Mouse (Mus musculus) ovary, postnatal 14 days (tissue): ENCODE data around the gene Slc43a3.

Experiments used
- DNase-seq: peaks from one replicate; pipeline ENCODE4 v3.0.0; 2022; ENCODE audit warnings: low spot score

Gene Slc43a3

DNA sequence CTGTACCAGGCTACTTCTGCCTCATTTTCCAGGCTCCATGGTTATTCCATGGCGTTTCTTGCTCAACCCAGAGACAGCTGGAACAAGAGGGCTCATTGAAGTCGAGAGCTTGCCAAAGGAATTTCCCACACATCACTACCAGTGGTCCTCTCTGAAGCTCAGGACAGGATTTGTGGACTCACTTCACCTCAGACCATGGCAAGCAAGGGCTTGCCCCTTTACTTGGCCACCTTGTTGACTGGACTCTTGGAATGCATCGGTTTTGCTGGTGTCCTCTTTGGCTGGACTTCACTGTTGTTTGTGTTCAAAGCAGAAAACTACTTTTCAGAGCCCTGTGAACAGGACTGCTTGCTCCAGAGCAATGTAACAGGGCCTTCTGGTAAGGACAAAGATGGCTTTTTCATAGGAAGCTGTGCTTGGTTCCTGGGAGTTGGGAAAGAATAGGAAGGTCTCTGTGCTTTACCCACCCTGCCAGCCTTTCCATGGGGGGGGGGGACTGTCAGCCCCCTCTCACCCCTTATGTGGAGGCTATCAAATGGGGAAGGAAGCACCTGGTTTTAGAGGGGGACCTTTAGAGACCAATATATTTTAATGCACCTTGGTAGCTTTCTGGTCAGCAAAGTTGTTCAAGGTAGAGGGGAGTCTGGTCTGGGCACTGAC, 1.2 kb downstream of the Slc43a3 start:
- no peak for DNase-seq

DNA sequence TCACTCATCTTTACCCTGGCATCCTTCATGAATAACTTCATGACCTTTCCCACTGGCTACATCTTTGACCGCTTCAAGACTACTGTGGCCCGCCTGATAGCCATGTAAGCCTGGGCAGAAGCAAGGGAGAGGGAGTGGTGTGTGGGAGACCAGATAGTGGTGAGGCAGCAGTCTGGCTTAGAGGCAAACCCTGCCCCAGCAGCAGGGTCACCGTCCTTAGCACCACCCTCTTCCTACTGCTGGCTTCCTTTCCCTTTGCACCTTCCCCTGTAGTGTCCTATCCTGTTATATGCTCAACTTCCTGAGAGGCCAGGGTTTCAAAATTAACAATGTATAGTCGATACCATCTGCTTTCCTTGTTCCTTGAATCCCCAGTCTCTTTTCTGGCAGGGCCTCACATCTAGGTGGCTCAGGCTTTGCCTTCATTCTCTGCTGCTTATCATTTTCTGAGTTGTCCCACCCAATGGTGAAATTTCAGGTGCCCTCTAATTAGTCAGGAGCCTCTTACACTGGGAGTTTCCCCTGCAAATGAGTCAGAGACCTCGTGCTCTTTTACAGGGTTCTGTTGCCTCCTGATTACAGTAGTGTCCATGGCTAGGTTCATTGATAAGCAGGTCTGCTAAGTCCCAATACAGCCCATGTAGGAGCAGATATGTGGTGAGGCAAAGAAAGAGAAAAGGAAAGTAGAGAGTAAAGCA, 2.0 kb downstream of the Slc43a3 start:
- DNase-seq: no peak

DNA sequence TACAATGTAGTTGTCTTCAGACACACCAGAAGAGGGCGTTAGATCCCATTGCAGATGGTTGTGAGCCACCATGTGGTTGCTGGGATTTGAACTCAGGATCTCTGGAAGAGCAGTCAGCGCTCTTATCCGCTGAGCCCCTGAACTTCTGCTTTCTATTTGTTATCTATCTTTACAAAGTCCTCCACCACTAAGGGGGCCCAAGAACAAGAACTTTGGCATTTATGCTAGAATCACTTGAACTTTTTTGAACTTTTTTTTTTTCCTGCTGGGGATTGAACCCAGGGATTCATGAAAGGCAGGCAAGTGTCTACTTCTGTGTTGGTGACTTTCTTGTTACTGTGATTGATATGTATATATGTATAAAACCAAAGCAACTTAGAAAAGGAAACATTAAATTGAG, 2.9 kb downstream of the Slc43a3 start:
- DNase-seq: no peak

DNA sequence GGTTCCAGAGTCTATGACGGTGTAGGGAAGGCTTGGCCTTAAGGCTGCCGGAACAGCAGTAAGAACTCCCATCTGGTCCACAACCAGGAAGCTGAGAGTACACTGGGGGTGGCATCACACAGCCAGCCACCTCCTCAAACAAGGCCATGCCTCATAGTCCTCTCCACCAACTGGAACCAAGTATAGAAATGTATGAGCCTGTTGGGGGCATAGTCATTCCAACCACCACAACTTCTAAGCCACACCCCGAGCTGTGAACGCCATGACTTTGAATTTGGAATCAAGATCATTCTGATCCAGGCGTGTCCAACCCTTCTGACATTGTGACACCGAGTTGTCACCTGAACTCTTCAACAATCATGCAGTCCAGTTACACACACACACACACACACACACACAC, 3.3 kb downstream of the Slc43a3 start:
- no peak for DNase-seq

DNA sequence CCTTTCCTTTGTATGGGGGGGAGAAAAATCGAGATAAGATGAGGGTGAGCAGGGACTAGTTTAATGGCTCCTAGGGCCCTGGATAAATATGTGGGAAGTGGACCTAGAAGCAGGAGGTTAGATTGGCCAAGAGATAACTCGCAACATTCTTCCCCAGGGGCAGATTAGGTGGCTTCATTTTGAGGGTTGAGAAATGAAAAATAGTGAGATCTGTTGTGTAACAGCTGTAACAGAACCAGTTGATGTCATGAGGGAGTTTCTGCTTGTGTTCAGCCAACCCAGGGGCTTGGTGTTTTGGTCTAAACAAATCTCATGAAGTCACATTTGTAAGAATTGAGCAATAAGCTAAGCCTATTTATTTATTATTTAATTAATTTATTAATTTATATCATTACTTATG, 5.0 kb downstream of the Slc43a3 start:
- DNase-seq: no peak

DNA sequence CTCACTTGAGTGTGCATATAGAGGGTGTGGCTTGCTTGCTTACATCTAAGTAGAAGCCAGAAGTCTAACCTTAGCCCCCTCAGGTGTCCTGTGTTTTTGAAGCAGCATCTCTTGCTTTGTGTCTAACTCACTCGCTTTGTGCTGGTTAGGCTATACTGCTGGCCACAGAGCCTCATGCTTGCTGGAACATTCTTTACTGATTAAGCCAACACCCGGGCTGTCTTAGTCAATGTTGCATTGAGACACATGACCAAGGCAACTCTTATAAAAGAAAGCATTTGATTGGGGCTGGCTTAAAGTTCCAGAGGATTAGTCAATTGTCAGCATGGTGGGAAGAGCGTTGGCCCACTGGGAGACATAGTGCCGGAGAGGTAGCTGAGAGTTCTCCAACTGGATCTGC, 5.4 kb downstream of the Slc43a3 start:
- DNase-seq: no peak

DNA sequence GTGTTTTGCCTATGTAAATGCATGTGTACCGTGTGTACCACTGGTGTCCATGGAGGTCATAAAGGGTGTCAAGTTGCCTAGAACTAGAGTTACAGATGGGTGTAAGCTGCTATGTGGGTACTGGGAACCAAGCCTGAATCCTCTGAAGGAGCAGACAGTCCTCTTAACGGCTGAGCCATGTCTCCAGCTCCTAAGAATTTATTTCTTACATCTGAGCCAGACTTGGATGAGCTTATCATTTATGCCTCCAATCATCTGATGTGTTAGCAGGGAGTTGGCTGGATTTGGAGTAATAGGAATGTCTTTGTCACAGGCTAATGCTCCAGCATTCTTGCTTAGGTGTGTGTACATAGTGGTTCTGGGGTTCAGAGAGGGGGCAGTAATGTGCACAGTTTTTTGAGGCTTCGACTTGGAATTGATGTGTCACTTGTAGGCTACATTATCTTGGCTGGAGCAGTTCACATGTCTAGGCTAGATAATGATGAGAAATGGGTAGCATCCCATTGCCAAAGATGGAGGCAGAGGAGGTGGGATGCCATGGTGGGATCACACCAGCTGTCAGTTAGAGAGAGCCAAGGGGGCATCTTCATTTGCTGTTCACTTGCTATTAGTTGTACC, 10.9 kb downstream of the Slc43a3 start:
- no peak for DNase-seq

DNA sequence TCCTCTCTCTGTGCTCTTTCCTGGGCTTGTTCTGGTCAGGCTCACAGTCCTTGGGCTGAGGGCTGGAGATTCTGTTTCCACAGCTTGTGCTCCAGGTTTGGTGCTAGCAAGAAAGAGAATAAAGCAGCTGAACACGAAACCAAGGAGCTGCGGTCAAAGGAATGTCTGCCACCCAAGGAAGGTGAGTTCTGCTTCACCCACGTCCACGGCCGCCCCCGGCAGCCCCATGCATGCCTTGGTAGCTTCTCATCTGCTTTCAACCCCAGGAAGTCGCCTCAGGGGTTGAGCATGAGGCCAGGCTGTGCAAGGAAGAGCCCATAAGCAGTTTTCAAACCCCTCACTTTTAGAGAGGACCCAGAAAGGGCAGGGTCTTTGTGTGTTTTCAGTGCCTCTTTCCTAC, 11.9 kb downstream of the Slc43a3 start:
- DNase-seq: no peak

DNA sequence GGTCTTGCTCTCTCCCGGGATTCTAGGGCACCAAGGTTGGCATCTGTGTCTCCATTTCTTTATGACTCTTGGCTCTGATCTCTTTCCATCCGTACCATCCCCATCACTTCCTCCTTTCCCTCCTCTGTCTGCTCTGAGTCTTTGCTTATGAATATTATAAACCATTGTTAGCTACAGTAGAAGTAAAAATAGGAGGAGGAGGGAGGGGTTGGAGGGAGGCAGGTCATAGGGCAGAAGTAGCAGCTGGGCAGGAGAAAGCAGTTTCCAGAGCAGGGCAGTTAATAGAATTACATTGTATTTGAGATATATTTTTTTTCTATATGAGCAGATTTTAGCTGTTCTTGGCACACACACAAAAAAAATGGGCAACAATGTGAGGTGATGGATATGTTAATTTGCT, 12.3 kb downstream of the Slc43a3 start:
- no peak for DNase-seq

DNA sequence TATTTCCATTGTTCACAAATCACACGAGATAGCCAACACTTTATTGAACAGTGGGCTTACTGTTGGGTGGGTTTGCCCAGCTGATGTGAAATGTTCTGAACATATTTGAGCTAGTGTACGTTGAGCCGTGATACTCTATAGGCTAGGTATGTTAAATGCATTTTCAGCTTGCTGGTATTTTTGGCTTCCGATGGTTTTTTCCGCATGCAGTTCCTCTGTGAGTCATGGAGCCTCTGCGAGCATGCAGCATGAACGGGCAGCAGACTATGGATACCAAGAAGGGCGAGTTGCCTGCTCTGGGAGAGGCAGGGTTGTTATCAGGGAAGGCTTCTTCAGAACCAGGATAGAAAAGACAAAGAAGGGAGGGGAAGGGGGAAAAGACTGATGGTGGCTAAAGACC, 14.6 kb downstream of the Slc43a3 start:
- DNase-seq: no peak

DNA sequence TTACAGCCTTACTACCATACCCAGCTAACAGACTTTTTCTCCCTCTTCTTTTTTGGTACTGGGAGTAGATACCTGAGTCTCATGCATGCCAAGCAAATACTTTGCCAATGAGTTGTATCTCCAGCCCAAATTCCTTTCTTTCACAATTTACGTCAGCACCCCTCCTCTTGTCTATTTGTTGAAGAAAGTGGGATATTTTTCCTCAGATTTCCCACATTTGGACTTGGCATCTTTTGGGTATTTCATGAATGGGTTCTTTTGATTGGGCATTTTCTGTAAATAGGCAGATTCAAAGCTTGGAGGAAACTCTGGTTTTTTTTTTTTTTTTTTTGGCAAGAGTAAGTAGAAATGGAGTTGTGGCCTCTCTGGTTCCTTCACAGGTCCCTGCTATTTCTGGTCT, 15.9 kb downstream of the Slc43a3 start:
- no peak for DNase-seq

DNA sequence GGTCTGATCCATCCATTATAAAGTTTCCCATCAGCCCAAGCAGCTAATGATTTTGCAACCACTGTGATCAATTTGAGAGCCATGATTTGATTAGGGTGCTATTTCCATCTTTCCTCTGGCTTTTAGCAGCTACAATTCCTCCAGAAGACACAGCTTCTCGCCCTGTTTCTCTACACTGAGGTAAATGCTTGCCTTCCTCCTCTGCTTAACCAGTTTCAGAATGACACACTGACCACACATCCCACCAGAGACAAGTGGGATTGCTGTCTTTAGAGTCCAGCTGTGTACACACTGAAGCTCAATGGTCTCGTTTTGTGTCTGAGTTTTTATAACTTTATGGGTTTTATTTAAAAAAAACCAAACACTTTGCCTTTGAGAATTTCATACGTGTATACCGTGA, 16.3 kb downstream of the Slc43a3 start:
- no peak for DNase-seq

DNA sequence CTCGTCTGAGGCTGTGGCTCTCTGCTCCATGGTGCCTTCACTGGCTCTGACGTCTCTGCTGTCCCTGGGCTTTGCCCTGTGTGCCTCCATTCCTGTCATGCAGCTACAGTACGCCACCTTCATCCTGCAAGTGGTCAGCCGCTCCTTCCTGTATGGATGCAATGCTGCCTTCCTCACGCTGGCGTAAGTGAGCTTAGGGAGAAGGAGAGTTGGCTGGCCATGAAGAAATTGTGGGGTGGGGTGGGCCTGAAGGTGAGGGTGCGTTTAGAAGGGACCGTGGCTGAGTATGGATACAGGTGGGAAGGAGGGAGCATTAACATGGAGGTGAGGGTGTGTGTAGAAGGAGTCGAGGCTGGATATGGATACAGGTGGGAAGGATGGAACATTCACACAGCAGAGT, 19.1 kb downstream of the Slc43a3 start:
- no peak for DNase-seq

DNA sequence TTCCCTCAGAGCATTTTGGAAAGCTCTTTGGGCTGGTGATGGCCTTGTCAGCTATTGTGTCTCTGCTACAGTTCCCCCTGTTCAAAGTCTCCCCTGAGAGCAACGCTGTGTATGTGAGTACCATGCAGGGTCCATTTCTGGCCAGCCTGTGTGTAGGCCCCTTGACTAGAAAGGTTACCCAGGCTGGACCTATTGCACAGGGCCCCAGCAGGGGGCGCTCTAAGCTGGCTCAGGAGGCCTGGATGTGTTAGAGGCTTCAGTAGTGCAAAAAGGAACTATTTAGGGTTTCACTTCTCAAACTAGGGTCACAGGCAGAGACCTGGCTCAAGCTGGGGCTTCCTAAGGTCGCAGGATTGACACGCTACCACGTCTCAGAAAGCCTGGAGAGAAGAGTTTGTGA, 19.9 kb downstream of the Slc43a3 start:
- DNase-seq: peak; percentile 57

DNA sequence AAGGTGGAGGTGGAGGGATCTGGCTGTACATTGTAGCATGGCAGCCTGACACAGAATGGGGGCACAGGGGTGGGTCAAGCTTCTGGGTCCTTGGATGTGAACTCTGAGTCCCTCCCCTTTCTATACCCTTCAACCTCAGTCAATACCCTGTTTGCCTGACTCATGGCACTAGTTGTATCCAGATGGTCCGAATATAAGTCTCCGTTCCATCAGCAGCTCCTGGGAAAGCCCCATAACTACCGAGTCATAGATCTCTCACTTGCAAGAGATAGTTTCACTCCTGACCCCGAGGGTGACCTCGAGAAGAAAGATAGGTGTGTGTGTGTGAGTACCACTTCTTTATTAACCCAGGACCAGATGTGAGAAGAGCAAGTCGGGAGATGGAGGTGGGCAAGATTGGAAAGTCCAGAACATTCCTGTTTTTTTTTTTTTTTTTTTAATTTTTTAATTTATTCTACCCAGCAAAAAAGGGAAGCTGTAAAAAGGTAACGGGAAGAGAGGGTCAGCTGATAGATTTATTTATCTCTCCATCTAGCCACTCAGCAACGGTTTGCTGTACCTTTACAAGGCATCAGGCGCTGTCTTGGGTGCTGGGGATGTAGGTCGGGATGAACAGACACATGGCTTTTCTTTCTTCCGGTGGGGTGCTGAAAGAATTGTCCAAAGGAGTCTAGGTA, 22.3 kb downstream of the Slc43a3 start:
- no peak for DNase-seq

DNA sequence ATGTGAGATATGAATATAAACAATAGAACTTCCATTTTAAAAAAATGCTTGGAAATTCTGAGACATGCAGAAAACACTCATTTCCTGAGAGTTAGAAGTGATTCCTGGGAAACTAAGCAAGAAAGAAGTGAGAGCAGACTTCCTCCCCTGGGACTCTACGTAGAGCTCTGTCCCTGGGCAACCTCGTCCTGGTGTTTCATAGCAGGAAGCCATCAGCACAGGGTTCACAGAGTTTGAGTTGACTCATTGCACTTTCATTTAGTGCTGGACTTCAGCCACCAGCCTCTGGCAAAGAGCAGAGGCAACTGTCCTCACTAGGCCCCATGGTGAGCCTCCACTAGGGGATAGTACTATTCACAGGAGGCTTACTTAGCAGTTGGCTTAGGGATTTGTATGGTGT, 24.9 kb downstream of the Slc43a3 start:
- DNase-seq: peak; percentile 28

DNA sequence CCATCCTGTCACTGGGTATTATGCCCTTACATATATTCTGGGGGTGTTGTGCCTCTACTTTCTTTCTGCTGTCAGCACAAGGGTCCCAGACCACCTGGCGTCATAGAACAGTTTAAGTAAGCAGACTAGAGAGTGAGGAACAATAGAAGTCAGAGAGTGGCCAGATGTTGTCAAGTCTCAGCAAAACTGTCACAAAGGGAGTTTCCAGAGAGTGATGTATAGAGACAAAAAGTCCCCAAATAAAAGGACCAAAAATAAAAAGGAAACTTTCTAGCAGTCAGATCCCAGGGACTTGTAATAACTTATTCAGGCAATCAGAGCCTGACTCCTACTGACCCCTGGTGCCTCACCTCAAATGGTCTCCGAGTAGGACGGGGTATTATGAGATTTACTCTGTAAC, 25.5 kb downstream of the Slc43a3 start:
- no peak for DNase-seq

DNA sequence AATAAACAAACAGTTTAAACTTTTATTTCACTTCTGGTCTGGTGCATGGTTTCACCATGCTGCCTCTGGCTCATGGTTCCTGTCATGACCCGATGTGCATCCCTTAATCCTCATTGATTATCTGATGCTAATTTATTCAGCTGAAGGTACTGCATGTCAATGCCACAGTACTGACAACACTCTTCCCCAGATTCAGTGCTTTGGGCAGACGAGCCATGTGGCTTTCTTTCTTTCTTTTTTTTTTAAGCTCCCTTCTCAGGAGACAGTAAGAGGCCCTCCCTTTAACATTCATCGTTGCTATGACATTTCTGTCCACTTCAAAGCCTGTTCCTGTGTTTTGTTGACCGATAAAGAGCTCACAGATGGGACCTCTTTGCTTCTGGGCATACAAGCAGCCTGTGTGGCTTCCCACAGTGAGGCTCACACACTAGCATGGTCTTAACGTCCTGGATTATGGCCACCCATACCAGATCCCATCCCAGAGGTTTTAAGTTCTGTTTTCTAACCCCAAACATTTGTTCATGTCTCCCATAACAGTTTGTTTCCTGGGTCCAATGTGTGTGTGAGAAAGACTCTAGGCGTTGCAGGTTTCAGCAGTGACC, 26.6 kb downstream of the Slc43a3 start:
- no peak for DNase-seq

DNA sequence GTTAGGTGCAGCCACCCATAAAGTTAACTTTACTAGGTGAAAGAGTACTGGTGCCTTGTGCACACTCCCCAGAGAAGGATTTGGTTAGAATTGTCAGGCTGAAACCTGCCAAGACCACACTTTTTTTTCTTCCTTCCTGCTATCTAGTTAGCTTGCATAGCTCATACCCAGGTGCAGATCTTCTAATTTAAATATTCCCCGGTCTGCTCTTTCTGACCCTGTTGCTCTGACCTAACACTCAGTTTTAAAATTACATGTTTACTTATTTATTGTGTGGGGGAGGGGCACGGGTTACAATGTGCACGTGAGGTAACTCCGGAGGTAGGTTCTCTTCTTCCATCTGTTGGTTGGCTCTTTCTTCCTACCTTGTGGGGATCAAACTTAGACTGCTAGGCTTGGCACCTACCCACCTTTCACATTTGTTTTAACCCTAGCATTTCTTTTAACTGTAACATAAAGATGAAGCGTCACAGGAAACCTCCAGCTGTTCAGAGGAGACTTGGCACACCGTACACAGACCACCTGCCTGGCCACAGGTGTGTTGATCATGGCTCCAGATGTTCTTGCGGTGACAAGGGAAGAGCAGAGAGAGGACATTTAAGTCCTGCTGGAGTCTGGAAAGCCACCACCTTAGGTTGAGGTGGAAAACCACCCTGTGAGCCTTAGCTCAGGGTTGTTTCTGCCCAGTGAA, 27.9 kb downstream of the Slc43a3 start:
- no peak for DNase-seq

DNA sequence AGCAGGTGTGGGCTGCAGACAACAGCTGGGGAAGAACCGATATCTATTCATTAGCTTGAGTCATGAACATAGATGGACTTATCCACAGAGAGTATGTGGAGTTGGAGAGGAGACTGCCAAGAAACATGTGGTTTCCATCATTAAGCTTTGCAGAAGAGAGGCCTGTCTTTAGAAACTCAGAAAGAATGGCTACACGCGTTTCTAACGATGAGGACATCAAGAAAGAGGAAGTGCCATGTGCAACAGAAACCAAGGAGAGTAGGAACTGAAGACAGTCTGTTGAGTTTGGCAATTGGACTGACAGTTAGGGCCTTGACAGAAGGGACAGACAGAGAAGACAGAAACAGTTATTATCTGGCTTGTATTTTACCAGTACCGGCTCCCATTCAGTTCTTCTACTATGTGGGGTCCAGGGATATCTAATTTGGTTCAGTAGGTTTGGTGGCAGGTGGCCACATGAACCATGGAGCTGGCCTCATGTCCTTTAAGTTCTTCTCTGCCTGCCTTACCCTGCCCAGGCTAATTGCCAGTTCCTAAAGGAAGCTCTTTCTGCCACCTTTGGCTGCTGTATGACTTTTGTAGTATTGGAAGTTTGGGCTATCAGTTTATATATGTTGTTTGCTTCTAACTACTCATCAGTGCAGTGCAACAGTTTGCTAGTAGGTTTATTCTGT, 31.1 kb downstream of the Slc43a3 start:
- no peak for DNase-seq

DNA sequence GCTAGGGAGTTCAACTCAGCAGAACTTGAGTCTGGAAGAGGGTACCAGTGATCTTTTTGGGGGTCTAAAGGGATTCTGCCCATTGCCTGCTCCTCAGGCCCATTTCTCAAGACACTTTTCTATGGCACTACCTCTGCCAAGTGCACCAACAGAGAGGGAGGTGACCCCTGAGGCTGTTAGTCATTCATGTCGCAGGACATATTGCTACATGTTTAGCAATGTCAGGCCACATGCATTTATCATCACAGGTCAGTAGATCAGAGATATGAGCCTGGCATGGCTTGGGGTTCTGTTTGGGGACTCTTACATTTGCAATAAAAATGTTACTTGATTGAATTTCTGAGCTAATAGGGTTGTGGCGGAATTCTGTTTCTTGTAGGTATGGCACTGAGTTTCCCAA, 39.2 kb downstream of the Slc43a3 start:
- DNase-seq: no peak

DNA sequence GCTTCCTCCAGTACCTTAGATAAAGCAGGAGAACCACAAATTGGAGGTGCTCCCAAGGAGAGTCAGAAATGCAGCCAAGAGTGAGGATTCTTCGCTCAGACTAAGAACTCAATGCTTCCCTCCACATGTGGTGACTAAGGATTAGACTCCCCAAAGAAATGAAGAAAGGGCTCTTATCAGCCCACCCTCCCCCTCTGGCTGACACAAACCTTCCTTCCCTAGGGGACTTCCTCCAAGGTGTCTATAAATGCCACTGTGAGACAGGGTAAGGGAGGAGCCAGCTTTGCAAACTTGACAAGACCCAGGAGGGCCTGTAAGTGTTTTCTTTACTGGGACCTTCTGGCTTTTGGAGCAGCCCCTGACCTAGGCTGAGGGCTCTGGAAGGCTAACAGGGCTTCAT, 43.8 kb downstream of the Slc43a3 start, which contains the start of gene Prg2:
Gene Prg2 (plus strand): TSS at position 274 of the 400 bp plus-strand sequence.
- DNase-seq: no peak
